Mouse (Mus musculus) mature B cell (primary cell): ENCODE data around the gene Nop9.
"Not testable (repeated sequence)": the region's sequence is repeated elsewhere in the genome, so short reads cannot be mapped to it uniquely, and the experiment has no call there.

Experiments
- in situ Hi-C: fragments of 300-500 bp; cut with MboI; formaldehyde crosslinking; loops from 2 replicates; pipeline ENCODE4 v1.14.3; 2019

Nop9 gene

DNA sequence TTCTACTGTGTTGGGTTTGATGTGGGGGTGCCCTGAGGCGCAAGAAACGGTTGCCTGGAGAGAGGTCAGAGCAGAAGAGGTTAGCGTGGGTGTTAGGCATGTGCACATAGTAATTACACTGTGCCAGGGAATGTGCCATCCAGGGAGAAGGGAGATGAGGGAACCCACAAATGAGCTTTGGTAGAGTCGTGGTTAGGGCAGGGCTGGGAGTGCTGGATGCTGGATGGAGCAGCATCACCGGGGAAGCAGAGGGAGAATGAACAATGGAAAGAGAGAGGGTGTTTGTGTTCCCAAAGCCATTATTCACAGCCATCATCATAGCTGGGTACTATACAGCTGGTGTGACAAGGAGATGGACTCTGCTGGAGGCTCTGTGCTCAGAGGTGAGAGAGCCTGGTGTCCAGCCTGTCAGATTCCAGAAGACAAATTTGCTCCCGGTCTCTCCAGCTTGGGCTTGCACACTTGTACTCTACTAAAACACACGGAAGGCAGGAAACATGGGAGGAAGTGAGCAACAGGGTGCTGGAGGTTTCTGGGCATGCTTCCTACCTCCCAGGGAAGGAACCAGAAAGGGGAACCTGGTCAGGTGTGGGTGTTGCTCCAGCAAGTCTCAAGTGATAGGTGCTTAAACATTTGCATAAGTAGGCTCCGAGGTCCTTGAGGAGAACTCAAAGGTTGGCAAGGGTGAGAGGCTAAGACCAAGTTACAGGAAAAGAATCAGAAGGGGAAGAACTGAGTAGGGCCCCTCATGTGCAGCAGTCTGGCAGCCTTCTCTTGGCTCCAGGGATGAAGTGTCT is 17.4 kb upstream of the Nop9 start:
- in situ Hi-C loops: no loop called here

DNA sequence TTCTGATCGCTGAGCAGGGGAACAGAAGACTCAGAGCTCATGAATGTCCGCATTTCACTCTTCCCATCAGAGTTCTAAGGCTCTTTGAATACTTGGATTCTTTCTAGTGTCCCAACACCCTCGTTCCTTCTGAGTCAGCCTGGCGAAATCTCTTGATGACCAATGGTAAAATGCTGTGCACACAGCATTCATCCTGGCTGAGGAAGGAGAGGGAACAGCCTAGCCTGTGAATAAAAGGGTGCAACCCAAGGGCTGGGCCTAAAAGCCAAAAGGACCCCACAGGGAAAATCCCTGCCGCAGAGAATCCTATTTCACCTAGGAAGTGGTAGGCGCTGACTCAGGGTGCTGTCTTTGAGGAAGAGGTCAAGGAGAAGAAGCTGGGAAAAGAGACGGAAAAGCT is 15.4 kb upstream of the Nop9 start:
- in situ Hi-C loops: no loop called here

DNA sequence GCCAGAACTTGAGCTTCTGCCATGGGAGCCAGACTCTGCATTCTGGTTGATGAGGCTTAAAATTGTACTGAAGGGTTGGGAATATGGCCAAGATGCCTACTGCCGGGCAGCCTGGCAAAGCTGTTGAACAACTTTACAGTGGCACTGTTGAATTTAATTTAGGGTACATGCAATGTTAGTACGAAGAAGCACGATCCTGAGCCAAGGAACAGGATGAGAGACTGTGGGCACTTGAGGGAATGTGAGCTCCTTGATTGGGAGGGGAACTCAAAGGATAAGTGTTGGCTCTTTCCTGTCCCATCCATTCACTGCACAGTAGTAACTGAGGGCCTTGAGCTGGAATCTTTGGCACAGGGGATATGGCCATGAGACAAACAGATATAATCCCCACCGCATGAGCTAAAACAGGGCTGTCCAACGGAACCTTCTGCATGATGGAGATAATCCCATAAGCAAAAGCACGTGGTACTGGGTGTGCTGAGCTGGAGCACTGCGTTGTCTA is 14.9 kb upstream of the Nop9 start:
- in situ Hi-C loops: no loop called here

DNA sequence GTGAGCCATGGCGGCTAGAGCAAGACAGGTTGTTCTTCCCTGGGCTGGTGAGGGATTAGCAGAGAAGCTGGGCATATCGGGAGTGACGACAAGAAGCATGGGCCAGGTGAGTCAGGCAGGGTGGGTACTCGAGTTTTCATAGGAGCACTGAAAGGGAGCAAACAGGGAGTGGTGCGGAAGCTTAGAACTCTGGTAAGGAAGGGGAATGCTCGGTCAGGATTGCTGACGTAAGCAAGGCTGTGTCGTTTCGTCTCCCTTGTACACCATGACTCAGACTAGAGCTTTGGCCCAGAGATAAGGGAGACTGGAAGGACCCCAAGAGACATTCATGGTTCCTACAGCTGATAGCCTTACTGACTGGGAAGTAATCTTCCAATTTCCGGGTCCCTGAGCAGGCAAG is 11.6 kb upstream of the Nop9 start:
- in situ Hi-C loops: no loop called here

DNA sequence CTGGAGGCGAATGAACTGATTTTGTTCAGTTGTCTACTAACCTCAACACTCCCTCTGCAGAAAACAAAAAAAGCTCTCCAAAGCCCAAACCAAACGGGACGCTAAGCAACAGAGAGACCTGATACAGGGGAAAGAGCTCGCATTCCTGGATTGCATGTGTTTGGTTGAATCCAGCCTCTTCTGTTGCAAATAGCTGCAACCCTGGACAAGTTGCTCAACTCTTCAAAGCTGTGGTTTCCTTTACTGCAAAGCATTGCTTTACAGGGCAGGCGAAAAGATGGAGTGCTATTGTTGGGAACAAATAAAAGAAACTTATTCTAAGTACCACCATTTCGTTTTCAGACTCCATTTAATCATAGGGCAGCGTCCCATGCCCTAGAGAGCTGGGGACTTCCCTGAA is 10.6 kb upstream of the Nop9 start:
- in situ Hi-C loops: no loop called here

DNA sequence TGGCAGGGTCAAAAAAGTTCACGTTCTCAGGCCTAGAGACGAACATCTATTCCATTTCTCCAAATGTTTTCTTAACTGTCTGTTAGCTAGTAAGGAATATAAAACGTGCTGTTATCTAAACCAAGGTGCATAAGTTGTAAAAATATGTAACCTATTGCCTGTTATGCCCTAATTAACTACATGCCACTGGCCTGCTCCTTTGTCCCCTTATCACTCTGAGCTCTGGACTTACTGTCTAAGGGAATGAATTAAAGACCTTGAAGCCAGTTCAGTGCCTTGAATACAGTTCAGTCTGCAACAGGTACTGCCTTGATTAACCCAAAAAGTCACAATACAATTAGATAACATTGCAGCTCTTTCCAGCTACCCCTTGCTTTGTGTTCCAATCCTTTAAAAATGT is 10.2 kb upstream of the Nop9 start:
- in situ Hi-C loops: no loop called here

DNA sequence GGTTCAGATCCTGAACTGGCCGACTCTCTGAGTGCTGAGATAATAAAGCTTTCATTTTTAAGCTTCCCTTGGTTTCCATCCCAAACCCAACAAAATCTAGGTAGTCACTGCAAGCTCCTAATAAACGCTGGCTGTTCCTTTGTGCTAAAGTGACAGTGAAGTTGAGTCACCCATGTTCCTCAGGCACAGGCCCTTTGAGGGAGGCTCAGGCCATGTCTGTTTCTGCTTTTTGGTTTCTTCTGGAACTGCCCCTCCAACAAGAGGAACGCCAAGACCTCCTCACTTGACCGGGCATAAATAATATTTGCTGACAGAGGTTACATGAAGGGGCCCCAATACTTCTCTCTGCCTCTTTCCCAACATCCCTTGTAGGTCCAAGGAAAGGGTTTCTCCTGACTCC is 9.7 kb upstream of the Nop9 start:
- in situ Hi-C loops: no loop called here

DNA sequence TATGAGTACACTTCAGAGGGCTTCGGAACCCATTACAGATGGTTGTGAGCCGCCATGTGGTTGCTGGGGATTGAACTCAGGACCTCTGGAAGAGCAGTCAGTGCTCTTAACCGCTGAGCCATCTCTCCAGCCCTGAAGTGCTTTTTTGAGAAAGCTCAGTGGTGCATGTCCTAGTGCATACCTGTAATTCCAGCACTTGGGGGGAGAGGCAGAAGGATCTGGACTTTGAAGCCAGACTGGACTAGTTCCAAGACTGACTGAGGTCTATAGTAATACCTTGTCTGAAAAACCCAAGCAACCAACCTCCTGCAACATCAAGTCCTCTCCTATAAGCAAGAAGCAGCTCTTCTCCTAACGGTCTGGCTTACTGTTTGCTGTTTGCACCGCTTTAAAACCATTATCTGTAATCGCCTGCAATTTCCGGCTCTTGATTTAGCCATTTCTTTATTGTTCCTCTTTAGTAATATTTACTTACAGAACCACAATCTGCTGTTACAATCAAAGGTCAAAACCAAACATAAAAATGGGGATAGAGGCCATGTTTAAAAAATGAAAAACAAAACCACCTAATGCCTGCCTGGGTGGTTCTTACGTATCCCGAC is 8.3 kb upstream of the Nop9 start:
- in situ Hi-C loops: no loop called here

DNA sequence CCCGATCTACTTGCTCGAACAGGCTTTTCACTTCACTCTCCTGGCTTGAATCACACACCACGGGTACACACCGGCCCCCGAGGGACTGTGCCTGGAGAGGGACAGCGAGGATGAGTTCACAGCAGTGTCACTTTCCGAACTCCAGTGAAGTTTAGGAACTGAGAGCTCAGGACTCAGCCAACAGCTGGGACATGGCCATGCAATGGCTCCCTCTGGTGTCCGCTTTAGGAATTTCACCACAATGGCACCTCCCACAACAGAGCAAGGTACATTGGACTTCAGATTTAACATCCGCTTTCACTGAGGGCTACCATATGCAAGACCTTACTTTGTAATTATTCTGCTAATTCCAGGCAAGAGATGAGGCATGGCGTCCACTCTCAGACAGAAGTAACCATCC is 1.8 kb upstream of the Nop9 start:
- in situ Hi-C loops: loop anchor here (5.0 kb wide), 1 partner anchor 61 kb away; the partner anchor contains the start of gene Tinf2

DNA sequence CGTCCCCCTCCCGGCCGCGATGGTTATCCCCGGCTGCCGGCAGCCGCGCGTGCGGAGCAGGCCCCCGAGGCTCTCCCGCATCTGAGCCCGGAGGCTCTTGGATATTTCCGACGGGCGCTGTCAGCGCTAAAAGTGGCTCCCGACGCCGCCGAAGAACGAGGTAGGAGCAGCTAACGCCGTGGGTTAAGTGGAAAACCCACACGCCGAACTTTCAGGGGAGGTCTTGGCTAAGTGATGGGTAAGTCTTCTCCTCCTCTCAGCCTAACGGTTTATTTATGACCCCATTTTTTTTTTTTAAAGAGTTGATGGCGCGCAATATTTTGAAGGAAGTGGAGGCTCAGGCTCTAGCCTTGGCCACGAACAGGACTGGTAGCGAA is 356 bp downstream of the Nop9 start:
- in situ Hi-C loops: no loop called here

DNA sequence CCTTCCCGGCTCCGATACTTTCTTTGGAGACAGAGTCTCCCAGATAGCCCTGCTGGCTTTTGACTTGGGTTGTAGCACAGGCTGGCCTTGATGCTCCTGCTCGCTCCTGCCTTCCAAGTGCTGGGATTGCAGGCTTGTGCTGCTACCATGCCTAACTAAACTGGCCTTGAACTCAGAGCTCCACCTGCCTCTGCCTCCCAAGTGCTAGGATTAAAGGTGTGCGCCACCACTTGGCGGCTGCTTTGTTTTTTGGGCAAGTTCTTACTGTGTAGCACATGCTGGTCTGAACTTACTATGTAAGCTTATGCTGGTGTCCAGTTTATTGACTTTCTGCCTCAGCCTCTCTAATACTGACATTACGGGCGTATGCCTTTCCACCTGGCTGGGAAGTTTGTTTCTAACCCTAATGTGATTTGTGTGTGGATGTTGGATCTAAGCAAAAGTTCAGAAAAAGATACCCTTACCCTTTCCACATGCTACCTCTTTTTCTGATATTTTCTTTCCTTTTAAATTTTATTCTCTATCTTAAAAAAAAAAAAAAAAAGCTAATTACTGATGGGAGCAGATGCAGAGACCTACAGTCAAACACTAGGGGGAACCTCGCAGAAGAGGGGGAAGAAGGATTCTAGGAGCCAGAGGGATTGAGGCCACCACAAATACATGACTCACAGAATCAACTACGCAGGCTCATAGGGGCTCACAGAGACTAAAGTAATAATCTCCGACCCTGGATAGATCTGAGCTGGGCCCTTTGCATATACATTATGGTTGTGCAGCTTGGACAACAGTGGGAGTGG is 1.8 kb downstream of the Nop9 start:
- in situ Hi-C loops: no loop called here

DNA sequence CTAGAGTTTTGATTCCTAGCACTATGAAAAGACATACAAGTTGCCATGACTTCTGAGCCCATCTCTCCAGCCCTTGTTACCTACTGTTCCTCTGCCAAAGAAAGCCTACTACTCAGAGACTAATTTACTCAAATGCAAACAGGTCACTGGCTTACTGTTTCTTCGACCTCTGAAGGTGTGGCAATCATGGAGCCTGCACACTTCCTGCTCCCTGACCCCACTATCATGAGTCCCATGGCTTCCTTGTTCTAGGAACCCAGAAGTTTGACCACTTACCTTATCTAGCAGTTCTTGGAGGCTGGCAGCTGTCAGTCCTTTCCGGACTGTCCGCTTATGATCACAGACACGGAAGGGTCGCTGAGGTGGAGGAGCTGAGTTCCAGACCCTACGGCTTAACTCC is 12.1 kb downstream of the Nop9 start:
- in situ Hi-C loops: no loop called here

DNA sequence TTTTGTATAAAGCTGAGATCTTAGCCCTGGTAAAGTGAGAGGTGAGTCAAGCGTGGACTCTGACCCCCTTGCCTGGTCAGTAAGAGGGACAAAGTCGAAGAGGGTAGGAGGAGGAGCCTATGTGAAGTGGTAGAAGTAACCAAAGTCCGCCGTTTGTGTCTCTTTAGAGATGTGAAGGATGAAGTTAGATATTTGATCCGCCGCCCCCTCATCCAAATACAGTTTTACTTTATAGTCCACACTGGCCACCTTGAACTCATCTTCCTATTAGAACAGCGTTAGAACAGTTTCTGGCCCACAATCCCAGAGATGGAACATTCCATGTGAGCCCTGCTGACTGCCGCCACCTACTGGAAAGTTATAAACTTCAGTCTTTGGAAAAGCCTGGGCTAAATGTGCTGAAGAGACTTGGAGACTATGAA is 12.9 kb downstream of the Nop9 start, which contains the start of gene Cideb:
Cideb (minus strand) TSS at position 96 of the 422 bp plus-strand sequence.
- in situ Hi-C loops: no loop called here

DNA sequence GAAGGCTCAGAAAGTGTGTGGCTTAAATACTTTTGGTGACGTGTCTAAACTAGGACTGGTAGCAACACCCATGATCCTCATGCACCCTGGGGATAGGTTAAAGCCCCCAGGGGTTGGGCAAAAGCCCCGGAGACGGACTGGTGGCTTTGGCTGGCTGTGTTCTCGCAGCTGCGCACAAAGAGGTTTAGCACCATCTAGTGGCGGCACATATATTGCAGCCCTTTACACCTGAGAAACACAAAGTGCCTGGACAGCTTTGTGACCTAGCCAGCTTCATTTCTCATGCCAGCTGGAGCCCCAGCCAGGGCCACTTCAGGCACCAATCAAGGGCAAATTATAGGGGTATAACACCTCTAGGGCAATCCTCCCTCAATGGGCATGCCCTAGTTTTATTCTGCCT is 14.7 kb downstream of the Nop9 start:
- in situ Hi-C loops: not testable (repeated sequence)

DNA sequence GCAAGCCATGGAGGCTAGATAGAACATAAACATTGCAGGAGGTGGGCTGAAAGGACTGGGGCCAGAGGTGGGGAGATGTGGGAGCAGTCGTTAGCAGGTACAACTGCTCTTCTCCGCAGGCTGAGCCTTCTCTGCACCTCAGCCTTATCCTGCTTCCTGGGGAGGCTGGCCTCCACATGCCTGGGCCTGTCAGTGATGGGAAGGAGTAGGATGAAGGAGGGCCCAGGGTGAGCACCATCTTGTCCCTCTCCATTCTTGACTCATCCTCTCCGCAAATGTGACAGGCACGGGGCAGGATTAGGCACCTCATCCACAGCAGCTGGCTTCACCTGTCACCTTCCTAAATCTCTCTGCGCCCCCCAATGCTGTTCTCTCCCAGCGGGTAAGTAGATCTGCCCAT is 15.7 kb downstream of the Nop9 start, which contains the start of gene Ltb4r2:
Ltb4r2 (plus strand) TSS at position 266 of the 400 bp plus-strand sequence.
- in situ Hi-C loops: no loop called here

DNA sequence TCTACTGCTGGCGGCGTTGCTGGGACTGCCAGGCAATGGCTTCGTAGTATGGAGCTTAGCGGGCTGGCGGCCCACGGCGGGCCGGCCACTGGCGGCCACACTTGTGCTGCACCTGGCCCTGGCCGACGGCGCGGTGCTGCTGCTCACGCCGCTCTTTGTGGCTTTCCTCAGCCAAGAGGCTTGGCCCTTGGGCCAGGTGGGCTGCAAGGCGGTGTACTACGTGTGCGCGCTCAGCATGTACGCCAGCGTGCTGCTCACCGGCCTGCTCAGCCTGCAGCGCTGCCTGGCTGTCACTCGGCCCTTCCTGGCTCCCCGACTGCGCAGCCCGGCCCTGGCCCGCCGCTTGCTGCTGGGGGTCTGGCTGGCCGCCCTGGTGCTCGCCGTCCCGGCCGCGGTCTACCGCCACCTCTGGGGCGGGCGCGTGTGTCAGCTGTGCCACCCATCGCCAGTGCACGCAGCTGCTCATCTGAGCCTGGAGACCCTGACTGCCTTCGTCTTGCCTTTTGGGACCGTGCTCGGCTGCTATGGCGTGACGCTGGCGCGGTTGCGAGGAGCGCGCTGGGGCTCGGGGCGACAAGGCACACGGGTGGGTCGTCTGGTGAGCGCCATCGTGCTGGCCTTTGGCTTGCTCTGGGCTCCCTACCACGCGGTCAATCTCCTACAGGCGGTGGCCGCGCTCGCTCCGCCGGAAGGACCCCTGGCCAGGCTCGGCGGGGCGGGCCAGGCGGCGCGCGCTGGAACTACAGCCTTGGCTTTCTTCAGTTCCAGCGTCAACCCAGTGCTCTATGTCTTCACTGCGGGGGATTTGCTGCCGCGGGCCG is 16.7 kb downstream of the Nop9 start:
- in situ Hi-C loops: no loop called here

DNA sequence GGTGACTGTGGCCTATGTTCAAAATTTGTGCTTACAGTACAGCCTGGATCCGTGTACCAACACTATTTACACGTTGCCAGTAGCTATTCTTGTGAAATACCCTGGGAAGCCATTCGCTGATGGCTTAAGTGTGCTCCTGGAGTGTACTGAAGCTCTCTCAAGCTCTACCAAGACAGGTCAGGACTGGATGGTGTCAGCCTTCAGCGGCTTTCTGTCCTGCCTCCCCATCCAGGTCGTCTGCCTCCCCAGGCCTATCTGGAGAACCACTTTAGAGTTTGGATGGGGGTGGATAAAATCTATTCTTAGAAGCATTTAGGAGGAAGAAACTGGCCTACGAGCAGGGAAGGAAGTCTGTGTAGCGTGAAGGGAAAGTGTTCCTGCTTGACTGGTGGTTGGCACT is 17.7 kb downstream of the Nop9 start:
- in situ Hi-C loops: no loop called here

DNA sequence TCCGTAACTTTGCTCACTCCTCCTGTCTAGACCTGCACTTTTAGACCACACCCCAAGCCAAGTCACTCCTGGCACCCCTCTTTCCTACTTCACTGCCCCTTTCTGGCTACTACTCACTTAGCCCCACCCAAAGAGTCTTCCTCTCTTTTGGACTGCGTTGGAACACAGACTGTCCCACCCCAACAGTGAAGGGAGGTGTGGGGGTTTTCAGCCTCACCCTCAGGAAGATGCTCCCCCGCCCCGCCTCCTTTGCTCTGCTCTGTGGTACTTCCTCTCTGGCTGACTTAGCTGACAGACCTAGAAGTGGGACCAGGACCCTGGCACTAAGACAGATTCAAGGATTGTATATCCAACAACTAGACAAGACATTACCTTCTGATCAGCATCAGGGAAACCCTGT is 20.2 kb downstream of the Nop9 start, which contains the start of gene Ltb4r1:
Ltb4r1 (plus strand) TSS at position 267 of the 400 bp plus-strand sequence.
- in situ Hi-C loops: no loop called here

DNA sequence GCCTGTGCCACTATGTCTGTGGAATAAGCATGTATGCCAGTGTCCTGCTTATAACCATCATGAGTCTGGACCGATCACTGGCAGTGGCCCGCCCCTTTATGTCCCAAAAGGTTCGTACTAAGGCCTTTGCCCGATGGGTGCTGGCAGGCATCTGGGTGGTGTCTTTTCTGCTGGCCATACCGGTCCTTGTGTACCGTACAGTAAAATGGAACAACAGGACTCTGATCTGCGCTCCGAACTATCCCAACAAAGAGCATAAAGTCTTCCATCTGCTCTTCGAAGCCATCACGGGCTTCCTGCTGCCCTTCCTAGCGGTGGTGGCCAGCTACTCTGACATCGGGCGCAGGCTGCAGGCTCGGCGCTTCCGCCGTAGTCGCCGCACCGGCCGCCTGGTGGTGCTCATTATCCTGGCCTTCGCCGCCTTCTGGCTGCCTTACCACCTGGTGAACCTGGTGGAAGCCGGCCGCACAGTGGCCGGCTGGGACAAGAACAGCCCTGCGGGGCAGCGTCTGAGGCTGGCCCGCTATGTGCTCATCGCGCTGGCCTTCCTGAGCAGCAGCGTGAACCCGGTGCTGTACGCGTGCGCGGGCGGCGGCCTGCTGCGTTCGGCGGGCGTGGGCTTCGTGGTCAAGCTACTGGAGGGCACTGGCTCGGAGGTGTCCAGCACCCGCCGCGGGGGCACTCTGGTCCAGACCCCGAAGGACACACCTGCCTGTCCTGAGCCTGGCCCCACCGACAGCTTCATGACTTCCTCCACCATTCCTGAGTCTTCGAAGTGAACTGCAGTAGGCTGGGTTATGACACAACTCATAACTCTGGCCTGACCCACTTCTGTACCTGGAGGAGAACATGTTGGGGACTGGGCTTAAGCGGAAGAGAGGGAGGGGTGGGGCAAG is 22.3 kb downstream of the Nop9 start:
- in situ Hi-C loops: no loop called here

DNA sequence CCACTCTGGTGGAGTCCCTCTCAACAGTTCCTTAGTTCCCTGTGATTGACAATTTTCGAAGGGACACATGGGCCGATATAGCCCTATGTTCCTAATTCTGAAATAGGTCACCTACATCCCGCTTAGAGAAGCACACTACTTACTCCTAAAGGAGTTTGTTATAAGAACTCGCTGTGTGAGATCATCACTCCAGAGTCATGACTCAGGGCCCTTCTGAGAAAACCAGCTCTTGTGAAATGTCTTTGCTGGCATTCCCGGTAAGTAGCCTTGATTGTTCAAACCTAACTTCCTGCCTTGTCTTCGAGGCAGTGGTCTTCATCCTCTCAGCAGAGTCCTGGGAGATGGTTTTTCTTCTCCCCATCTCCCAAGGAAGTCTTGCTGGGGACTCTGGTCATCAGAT is 23.1 kb downstream of the Nop9 start:
- in situ Hi-C loops: no loop called here
